Mouse (Mus musculus): ENCODE measurements at regions not wholly inside any gene's neighbourhood (a gene's known extent, or its start where the extent isn't known, plus 50 kb on each side); places are given as distances from the start of the nearest gene placed in this dataset.

DNA sequence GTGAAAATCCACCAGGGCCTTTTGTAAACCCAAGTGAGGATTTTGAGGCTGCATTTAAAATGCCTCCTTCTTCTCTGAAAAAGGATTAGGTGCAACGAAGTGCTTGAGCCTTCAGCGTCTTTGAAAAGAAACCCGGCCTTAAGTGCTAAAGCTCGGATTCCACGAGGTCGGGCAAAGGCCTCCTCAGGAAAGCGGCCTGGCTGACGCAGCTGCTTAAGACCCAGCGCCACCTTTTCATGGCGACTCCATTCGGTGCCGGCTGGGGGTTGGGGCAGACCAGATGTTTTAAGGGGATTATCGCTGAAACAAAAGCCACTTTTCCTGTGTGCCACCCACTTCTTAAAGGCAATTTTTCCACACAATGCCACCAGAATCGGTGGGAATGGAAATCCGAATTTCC, 61.6 kb upstream of the 4932438H23Rik start:
- ATAC-seq (ENCODE audit: insufficient number of reproducible peaks, low FRiP score, low TSS enrichment, low read depth) = no peak
- H3K27me3 ChIP-seq = no peaks in the 10 kb centered on the region
- no peaks in the 10 kb centered on the region for H3K9me3 ChIP-seq
- no peaks in the 10 kb centered on the region for H3K4me1 ChIP-seq
- H3K9ac ChIP-seq = no peak overlapping the region
- no peak overlapping the region for H3K27ac ChIP-seq
- 34% methylated on average over 15 of the region's 15 CpGs for WGBS
- H3K4me2 ChIP-seq = no peak overlapping the region
- no peak overlapping the region for H3K4me3 ChIP-seq
- no peaks in the 10 kb centered on the region for H3K36me3 ChIP-seq

GRCm38 (mm10) chr16:91160679-91161078, 64.6 kb upstream of the Olig2 start:
- Histone ChIP-seq H3K9me3 (no peaks in the 10 kb centered on the region), H3K4me1 (no peaks in the 10 kb centered on the region), H3K9ac (no peak overlapping the region), H3K4me3 (no peak overlapping the region), H3K27ac (no peak overlapping the region), H3K36me3 (no peaks in the 10 kb centered on the region), H3K27me3 (0 out of 2 replicates have a peak, but pooled peaks cover 8% of the 10 kb centered on the region), H3K4me2 (no peak overlapping the region)
- WGBS = 18% methylated on average over 8 of the region's 8 CpGs
- ATAC-seq (ENCODE audit: insufficient number of reproducible peaks, low FRiP score, low TSS enrichment, low read depth) = no peak

GRCm38 (mm10) chr16:91161616-91162015, 63.6 kb upstream of the Olig2 start:
- no peaks in the 10 kb centered on the region for H3K4me1 ChIP-seq
- H3K27ac ChIP-seq = no peak overlapping the region
- 61% methylated on average over 6 of the region's 6 CpGs for WGBS
- H3K4me2 ChIP-seq = no peak overlapping the region
- no peak overlapping the region for H3K9ac ChIP-seq
- no peaks in the 10 kb centered on the region for H3K9me3 ChIP-seq
- H3K4me3 ChIP-seq = no peak overlapping the region
- H3K27me3 ChIP-seq = 0 out of 2 replicates have a peak, but pooled peaks cover 8% of the 10 kb centered on the region
- ATAC-seq (ENCODE audit: insufficient number of reproducible peaks, low FRiP score, low TSS enrichment, low read depth) = no peak
- no peaks in the 10 kb centered on the region for H3K36me3 ChIP-seq

GRCm38 (mm10) chr16:91162381-91162780, 62.9 kb upstream of the Olig2 start:
- Histone ChIP-seq H3K4me1 (no peaks in the 10 kb centered on the region), H3K27me3 (peaks cover 12% of the 10 kb centered on the region; the same call in 1 of the 2 replicates), H3K4me2 (no peak overlapping the region), H3K9ac (no peak overlapping the region), H3K9me3 (no peaks in the 10 kb centered on the region), H3K36me3 (no peaks in the 10 kb centered on the region), H3K27ac (no peak overlapping the region), H3K4me3 (no peak overlapping the region)
- WGBS = 38% methylated on average over 6 of the region's 6 CpGs
- ATAC-seq (ENCODE audit: insufficient number of reproducible peaks, low FRiP score, low TSS enrichment, low read depth) = no peak

DNA sequence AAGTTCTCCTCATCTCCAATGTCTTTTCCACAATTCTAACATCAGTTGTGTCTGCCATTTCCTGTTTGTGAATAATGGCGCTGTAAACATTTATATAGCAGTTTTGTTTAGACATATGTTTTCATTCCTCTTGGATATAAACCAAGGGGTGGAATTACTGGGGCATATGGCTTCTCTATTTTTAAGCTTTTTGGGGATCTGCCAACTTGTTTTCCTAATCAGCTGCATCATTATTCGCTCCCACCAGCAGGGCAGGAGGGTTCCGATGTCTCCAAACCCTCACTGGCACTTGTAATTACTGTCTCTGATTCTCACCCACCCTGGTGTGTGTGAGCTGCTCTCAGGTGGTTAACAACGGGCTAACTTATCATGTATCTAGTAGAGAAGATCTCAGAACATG, 59.4 kb upstream of the Olig2 start:
- Histone ChIP-seq H3K4me3 (no peak overlapping the region), H3K4me2 (no peak overlapping the region), H3K27ac (no peak overlapping the region), H3K9ac (no peak overlapping the region), H3K4me1 (peaks cover 4% of the 10 kb centered on the region; the same call in 1 of the 2 replicates), H3K9me3 (no peaks in the 10 kb centered on the region), H3K36me3 (no peaks in the 10 kb centered on the region), H3K27me3 (peaks cover 36% of the 10 kb centered on the region)
- 59% methylated on average over 4 of the region's 4 CpGs for WGBS
- ATAC-seq (ENCODE audit: insufficient number of reproducible peaks, low FRiP score, low TSS enrichment, low read depth) = no peak

GRCm38 (mm10) chr16:91166866-91167265, 58.4 kb upstream of the Olig2 start:
- Histone ChIP-seq H3K9ac (no peak overlapping the region), H3K4me1 (peaks cover 4% of the 10 kb centered on the region; the same call in 1 of the 2 replicates), H3K27me3 (peaks cover 37% of the 10 kb centered on the region), H3K4me2 (no peak overlapping the region), H3K4me3 (no peak overlapping the region), H3K9me3 (no peaks in the 10 kb centered on the region), H3K27ac (no peak overlapping the region), H3K36me3 (no peaks in the 10 kb centered on the region)
- no peak for ATAC-seq (ENCODE audit: insufficient number of reproducible peaks, low FRiP score, low TSS enrichment, low read depth)

- Histone ChIP-seq H3K36me3 (no peaks in the 10 kb centered on the region), H3K4me2 (no peak overlapping the region), H3K4me3 (no peak overlapping the region), H3K9me3 (no peaks in the 10 kb centered on the region), H3K27ac (no peak overlapping the region), H3K27me3 (peaks cover 32% of the 10 kb centered on the region), H3K9ac (no peak overlapping the region), H3K4me1 (peaks cover 4% of the 10 kb centered on the region; the same call in 1 of the 2 replicates)
- 54% methylated on average over 7 of the region's 7 CpGs for WGBS
- ATAC-seq (ENCODE audit: insufficient number of reproducible peaks, low FRiP score, low TSS enrichment, low read depth) = no peak
These were observed 56.9 kb upstream of the Olig2 start for GRCm38 (mm10) chr16:91168398-91168797.

DNA sequence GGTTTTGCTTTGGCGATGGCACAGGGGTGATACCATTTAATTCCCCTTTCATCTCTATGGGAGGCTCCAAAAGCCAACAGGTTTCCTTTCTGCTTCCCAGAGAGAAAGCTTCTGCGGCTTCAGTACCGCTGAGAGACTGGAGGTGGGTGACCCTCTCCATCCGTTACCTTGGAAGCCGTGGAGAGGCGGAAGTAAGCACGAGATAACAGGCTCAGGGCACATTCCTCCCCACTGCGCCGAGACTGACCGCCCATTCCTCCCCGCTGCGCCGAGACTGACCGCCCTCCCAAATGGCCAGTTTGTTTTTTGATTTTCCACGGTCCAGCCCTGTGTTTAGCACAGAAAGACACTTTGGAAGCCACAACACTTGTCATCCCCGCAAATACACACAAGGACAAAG, 55.4 kb upstream of the Olig2 start:
- Histone ChIP-seq H3K9ac (no peak overlapping the region), H3K36me3 (no peaks in the 10 kb centered on the region), H3K4me2 (peak overlapping the region; percentile 32), H3K4me3 (peak overlapping the region; percentile 17), H3K4me1 (peaks cover 9% of the 10 kb centered on the region; the same call in 1 of the 2 replicates), H3K27ac (no peak overlapping the region), H3K27me3 (peaks cover 33% of the 10 kb centered on the region), H3K9me3 (no peaks in the 10 kb centered on the region)
- 2% methylated on average over 16 of the region's 16 CpGs for WGBS
- no peak for ATAC-seq (ENCODE audit: insufficient number of reproducible peaks, low FRiP score, low TSS enrichment, low read depth)

GRCm38 (mm10) chr16:91171911-91172440, 53.3 kb upstream of the Olig2 start:
- Histone ChIP-seq H3K9ac (no peak overlapping the region), H3K9me3 (no peaks in the 10 kb centered on the region), H3K4me2 (no peak overlapping the region), H3K36me3 (no peaks in the 10 kb centered on the region), H3K27ac (no peak overlapping the region), H3K27me3 (peaks cover 38% of the 10 kb centered on the region), H3K4me3 (no peak overlapping the region), H3K4me1 (peaks cover 9% of the 10 kb centered on the region; the same call in 1 of the 2 replicates)
- ATAC-seq (ENCODE audit: insufficient number of reproducible peaks, low FRiP score, low TSS enrichment, low read depth) = no peak
- WGBS = 87% methylated on average over 14 of the region's 14 CpGs

DNA sequence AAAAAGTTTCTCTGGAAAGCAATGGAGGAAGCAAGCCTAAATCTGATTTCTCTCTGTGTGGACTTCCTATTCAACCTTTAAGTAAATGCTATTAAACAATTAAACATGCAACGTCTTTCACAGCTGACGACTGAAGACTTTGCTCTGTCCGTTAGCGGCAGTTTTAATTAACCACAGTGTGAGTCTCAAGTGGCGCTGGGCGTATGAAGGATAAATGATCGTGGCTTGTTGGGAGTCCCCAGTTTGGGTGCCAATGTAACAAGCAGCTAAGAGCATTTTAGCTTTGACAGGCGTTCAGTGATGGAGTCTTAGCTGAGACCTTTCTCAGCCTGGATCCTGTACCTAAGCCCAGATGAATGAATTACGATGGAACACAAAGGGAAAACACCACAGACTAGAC, 52.7 kb upstream of the Olig2 start:
- H3K27ac ChIP-seq = no peak overlapping the region
- no peak for ATAC-seq (ENCODE audit: insufficient number of reproducible peaks, low FRiP score, low TSS enrichment, low read depth)
- H3K4me3 ChIP-seq = no peak overlapping the region
- H3K4me1 ChIP-seq = peaks cover 9% of the 10 kb centered on the region; the same call in 1 of the 2 replicates
- no peak overlapping the region for H3K9ac ChIP-seq
- H3K36me3 ChIP-seq = no peaks in the 10 kb centered on the region
- peaks cover 39% of the 10 kb centered on the region for H3K27me3 ChIP-seq
- no peaks in the 10 kb centered on the region for H3K9me3 ChIP-seq
- no peak overlapping the region for H3K4me2 ChIP-seq
- WGBS = 71% methylated on average over 9 of the region's 9 CpGs

DNA sequence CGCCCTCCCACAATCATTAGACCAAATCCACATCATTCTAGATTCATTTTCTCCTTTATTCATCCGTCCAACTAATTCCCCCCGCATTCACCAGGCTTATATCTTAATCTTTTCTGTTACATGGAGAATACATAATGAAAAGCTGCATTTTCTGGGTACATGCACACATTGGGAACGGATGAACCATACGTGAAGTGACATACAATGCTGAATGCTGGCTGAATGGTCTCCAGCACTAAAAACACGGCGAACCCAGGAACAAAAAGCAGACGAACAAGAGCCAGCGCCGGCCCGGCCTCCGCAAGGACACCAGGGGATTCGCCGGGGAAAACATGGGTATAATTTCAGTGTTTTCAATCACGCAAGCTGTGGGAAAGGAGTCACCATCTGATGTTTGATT, 52.0 kb upstream of the Olig2 start:
- H3K27ac ChIP-seq = no peak overlapping the region
- H3K36me3 ChIP-seq = no peaks in the 10 kb centered on the region
- no peaks in the 10 kb centered on the region for H3K9me3 ChIP-seq
- H3K27me3 ChIP-seq = peaks cover 34% of the 10 kb centered on the region
- 68% methylated on average over 15 of the region's 15 CpGs for WGBS
- no peak for ATAC-seq (ENCODE audit: insufficient number of reproducible peaks, low FRiP score, low TSS enrichment, low read depth)
- no peak overlapping the region for H3K4me2 ChIP-seq
- no peak overlapping the region for H3K9ac ChIP-seq
- no peak overlapping the region for H3K4me3 ChIP-seq
- H3K4me1 ChIP-seq = peaks cover 9% of the 10 kb centered on the region; the same call in 1 of the 2 replicates

- H3K27me3 ChIP-seq = peaks cover 31% of the 10 kb centered on the region
These were observed 51.4 kb upstream of the Olig2 start for GRCm38 (mm10) chr16:91173870-91174278.

DNA sequence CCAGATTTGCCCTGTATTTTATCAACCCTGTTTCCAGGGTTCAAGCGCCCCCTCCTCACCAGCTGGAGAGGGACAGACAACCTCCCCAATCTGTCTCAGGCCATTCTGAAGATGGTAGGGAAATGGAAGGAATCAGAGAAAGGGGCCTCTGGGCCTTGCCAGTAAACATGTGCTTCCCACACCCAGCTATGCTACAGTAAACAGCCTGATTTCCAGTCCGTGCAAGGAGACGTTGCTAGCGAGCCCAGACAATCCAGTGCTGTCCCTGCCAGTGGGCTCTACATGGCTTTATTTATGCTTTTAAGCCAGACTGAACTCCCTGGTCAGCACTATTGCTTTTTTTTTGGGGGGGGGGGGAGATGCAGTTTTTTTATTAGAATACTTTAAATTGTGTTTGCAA, 50.9 kb upstream of the Olig2 start:
- 42% methylated on average over 4 of the region's 4 CpGs for WGBS
- no peak for ATAC-seq (ENCODE audit: insufficient number of reproducible peaks, low FRiP score, low TSS enrichment, low read depth)
- H3K27me3 ChIP-seq = peaks cover 31% of the 10 kb centered on the region

More at GRCm38 (mm10) chr16:91173870-91174278, 51.4 kb upstream of the Olig2 start:
- Histone ChIP-seq H3K27ac (no peak overlapping the region), H3K9ac (no peak overlapping the region), H3K9me3 (no peaks in the 10 kb centered on the region), H3K4me3 (no peak overlapping the region), H3K4me1 (peaks cover 9% of the 10 kb centered on the region; the same call in 1 of the 2 replicates), H3K4me2 (no peak overlapping the region), H3K36me3 (no peaks in the 10 kb centered on the region)
- ATAC-seq (ENCODE audit: insufficient number of reproducible peaks, low FRiP score, low TSS enrichment, low read depth) = no peak
- 35% methylated on average over 3 of the region's 3 CpGs for WGBS

More for the DNA sequence above, 50.9 kb upstream of the Olig2 start:
- Histone ChIP-seq H3K4me3 (no peak overlapping the region), H3K4me1 (peaks cover 9% of the 10 kb centered on the region; the same call in 1 of the 2 replicates), H3K4me2 (no peak overlapping the region), H3K36me3 (no peaks in the 10 kb centered on the region), H3K9ac (no peak overlapping the region), H3K27ac (no peak overlapping the region), H3K9me3 (no peaks in the 10 kb centered on the region)
